Mouse (Mus musculus): ENCODE results near the gene Cep68.

Cep68 gene

GRCm38 (mm10) chr11:20204870-20205446 is 44.3 kb downstream of the Cep68 start:
- no peak for DNase-seq (ENCODE audit: low spot score)

DNA sequence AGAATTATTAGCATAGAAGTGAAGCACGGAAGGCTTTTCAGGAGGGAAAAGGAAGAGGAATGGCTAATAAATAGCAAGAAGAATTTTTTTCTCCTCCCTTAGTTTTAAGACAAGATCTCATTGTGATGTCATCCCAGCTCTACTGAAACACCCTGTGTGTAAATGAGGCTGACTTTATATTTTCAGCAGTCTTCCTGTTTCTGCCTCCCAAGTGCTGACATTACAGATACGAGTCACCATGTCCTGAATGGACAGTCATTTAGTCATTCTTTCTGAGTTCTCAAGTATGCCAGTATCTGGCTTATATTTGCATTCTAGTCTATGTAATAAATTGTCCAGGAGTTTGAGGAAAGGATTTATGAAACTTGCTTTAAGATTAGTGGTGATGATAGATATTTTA is 44.9 kb downstream of the Cep68 start:
- DNase-seq (ENCODE audit: low spot score), result no peak

- DNase-seq (ENCODE audit: low spot score), result no peak
These were observed 46.8 kb downstream of the Cep68 start for GRCm38 (mm10) chr11:20202299-20203011.

- no peak for DNase-seq (ENCODE audit: low spot score)
These were observed 47.5 kb downstream of the Cep68 start for GRCm38 (mm10) chr11:20201661-20202101.

- DNase-seq (ENCODE audit: low spot score), result peak; percentile 100
These were observed 48.3 kb downstream of the Cep68 start, which contains the start of gene Rab1a for GRCm38 (mm10) chr11:20200713-20201575. TSS of gene Rab1a (plus strand) at chr11:20201432.

DNA sequence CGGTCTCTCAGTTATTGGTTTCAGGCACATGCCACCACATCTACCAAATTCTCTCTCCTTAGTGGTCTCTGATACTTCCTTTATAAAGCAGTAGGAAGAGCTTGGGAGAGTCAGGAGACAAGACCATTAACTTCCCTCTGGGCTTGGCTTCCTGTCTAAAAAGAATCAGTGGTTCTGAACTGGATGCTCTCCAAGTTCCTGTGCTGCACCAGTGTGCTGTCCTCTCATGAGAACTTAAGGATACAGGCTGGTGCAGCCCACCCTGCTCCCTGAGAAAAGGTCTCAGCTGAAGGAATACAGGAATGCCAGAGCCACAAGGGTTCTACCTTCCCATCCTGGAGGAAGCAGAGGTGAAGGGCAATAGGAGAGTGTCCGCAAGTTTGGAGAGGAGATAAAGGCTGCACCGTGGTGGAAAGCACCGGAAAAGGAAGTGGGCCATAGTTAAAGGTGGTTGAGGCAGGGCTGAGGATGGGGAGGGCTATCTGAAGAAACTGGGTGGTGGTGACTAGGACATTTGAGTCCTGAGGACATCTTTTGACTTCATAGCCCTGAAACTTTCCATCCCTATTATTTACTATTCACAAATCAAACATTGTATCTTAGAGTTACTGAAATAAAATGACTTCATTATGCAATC is 56.0 kb downstream of the Cep68 start:
- no peak for DNase-seq (ENCODE audit: low spot score)

DNA sequence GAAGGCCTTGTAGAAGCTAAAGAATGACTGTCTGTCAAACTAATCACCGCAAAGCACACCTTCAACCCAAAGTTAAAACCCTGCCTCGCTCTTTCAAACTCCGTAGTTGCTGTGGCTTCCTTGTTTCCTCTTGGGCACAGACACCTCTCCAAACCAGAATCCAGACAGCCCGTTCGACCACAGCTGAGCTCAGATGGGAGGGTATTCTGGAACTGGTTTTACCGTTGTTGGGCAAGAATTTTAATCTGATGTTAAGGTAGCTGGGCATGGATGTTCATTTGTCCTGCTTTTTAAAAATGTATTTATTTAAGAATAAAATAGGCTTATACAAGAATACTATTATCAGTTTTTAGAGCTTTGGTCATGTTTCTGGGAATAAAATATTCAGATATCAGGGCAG is 62.0 kb downstream of the Cep68 start:
- DNase-seq (ENCODE audit: low spot score), result no peak

Measured in ovary, postnatal 36 days (tissue).